Mouse (Mus musculus) cortical plate, adult 2 months (tissue): ENCODE data around the gene Dgcr8. TPM values are rescaled to one million over a fixed set of nuclear protein-coding genes. Genes with fewer than 3 reads are reported as not detected.

Experiments
- H3K27ac ChIP-seq: fragments of 200-500 bp; 2 replicates; pipeline ENCODE4 v1.5.1; 2012; ENCODE audit warnings: low read length, control low read depth, inconsistent platforms; ENCODE audit not compliant: insufficient read depth
- H3K4me1 ChIP-seq: fragments of 200-500 bp; 2 replicates; pipeline ENCODE4 v1.6.1; 2011; ENCODE audit warnings: low read length; ENCODE audit not compliant: control insufficient read depth, insufficient read depth
- H3K4me3 ChIP-seq: fragments of 200-500 bp; 2 replicates; pipeline ENCODE4 v1.5.1; 2011; ENCODE audit warnings: mild to moderate bottlenecking, low read length, control low read depth; ENCODE audit not compliant: insufficient read depth
- CTCF ChIP-seq: fragments of 200-500 bp; IDR thresholded peaks from 2 replicates; pipeline ENCODE4 v1.5.1; 2011; ENCODE audit warnings: mild to moderate bottlenecking, control low read depth, low read length; ENCODE audit not compliant: insufficient read depth; ENCODE audit errors: extremely low read depth
- POLR2A ChIP-seq: fragments of 200-500 bp; IDR thresholded peaks from 2 replicates; pipeline ENCODE4 v1.6.1; 2011; ENCODE audit warnings: mild to moderate bottlenecking, low read length, control low read depth; ENCODE audit not compliant: insufficient read depth; ENCODE audit errors: extremely low read depth
- polyA plus RNA-seq: library from polyadenylated mRNA; depleted of rRNA; stranded (reverse); fragments of >200 nt; gene quantifications from 2 replicates; pipeline ENCODE4 v1.2.3, GENCODE M21; 2012

Dgcr8 gene
- polyA plus RNA-seq, 1 experiment = 36.3 TPM

- Histone ChIP-seq H3K27ac (peak overlapping the region; percentile 88; the same call in 1 of the 2 replicates), H3K4me3 (peak overlapping the region; percentile 23; the same call in 1 of the 2 replicates), H3K4me1 (peaks cover 20% of the 10 kb centered on the region)
- TF ChIP-seq CTCF (no peak), POLR2A (no peak)
Measured at GRCm38 (mm10) chr16:18228856-18229255, 60.2 kb downstream of the Dgcr8 start.

GRCm38 (mm10) chr16:18227897-18228422 lies 61.1 kb downstream of the Dgcr8 start:
- Histone ChIP-seq H3K4me3 (no peak overlapping the region), H3K4me1 (peaks cover 19% of the 10 kb centered on the region), H3K27ac (no peak overlapping the region)
- TF ChIP-seq CTCF (no peak), POLR2A (no peak)

- no peak for TF ChIP-seq POLR2A
- no peak for TF ChIP-seq CTCF
- Histone ChIP-seq H3K4me3 (no peak overlapping the region), H3K4me1 (peaks cover 19% of the 10 kb centered on the region), H3K27ac (no peak overlapping the region)
Measured at GRCm38 (mm10) chr16:18227187-18227586, 61.9 kb downstream of the Dgcr8 start.

- Histone ChIP-seq H3K27ac (no peak overlapping the region), H3K4me3 (no peak overlapping the region), H3K4me1 (no peaks in the 10 kb centered on the region; the same call in 1 of the 2 replicates)
- TF ChIP-seq POLR2A (no peak), CTCF (no peak)
Measured at GRCm38 (mm10) chr16:18222188-18222587, 66.9 kb downstream of the Dgcr8 start.

GRCm38 (mm10) chr16:18221543-18221898 lies 67.5 kb downstream of the Dgcr8 start:
- Histone ChIP-seq H3K27ac (no peak overlapping the region), H3K4me3 (no peak overlapping the region), H3K4me1 (no peaks in the 10 kb centered on the region; the same call in 1 of the 2 replicates)
- TF ChIP-seq POLR2A (no peak), CTCF (no peak)

GRCm38 (mm10) chr16:18220856-18221542 lies 68.0 kb downstream of the Dgcr8 start:
- Histone ChIP-seq H3K4me3 (no peak overlapping the region), H3K27ac (no peak overlapping the region), H3K4me1 (no peaks in the 10 kb centered on the region; the same call in 1 of the 2 replicates)
- TF ChIP-seq POLR2A = no peak
- TF ChIP-seq CTCF = no peak

- TF ChIP-seq CTCF (no peak), POLR2A (peak; percentile 28; the same call in 1 of the 2 replicates)
- no peak overlapping the region for H3K4me3 ChIP-seq
- H3K4me1 ChIP-seq = no peaks in the 10 kb centered on the region; the same call in 1 of the 2 replicates
- no peak overlapping the region for H3K27ac ChIP-seq
Measured at GRCm38 (mm10) chr16:18220001-18220400, 69.0 kb downstream of the Dgcr8 start.

GRCm38 (mm10) chr16:18218580-18218996 lies 70.5 kb downstream of the Dgcr8 start:
- no peak for TF ChIP-seq POLR2A
- TF ChIP-seq CTCF = no peak
- no peak overlapping the region for H3K27ac ChIP-seq
- peaks cover 5% of the 10 kb centered on the region for H3K4me1 ChIP-seq
- no peak overlapping the region for H3K4me3 ChIP-seq

GRCm38 (mm10) chr16:18217579-18217978 lies 71.5 kb downstream of the Dgcr8 start, which contains the start of gene Ccdc188:
TSS of gene Ccdc188 (plus strand) at chr16:18217879.
- H3K4me1 ChIP-seq = peaks cover 5% of the 10 kb centered on the region
- TF ChIP-seq CTCF = no peak
- TF ChIP-seq POLR2A = no peak
- H3K27ac ChIP-seq = no peak within 1 kb of the TSS
- no peak within 1 kb of the TSS for H3K4me3 ChIP-seq

GRCm38 (mm10) chr16:18214858-18215257 lies 74.2 kb downstream of the Dgcr8 start:
- no peak overlapping the region for H3K27ac ChIP-seq
- H3K4me1 ChIP-seq = peaks cover 5% of the 10 kb centered on the region
- H3K4me3 ChIP-seq = no peak overlapping the region
- no peak for TF ChIP-seq CTCF
